Mouse (Mus musculus) urinary bladder, postnatal 4 days (tissue): ENCODE results near the gene Olfr876.
"Not testable (repeated sequence)": the region's sequence is repeated elsewhere in the genome, so short reads cannot be mapped to it uniquely, and the experiment has no call there.

Source experiments
- DNase-seq, 2 experiments: peaks; one replicate each; pipeline ENCODE4 v3.0.0; 2021 to 2022; ENCODE audit warnings: low spot score in 2 of 2

Olfr876 gene

GRCm38 (mm10) chr9:37802731-37803130 lies at the start of gene Olfr876:
Gene Olfr876 (plus strand): TSS chr9:37803031.
- DNase-seq = no peak

GRCm38 (mm10) chr9:37761728-37762127 lies 41.1 kb upstream of the Olfr876 start:
- no peak for DNase-seq

GRCm38 (mm10) chr9:37762541-37762940 lies 40.3 kb upstream of the Olfr876 start:
- no peak for DNase-seq

GRCm38 (mm10) chr9:37770661-37771060 lies 32.2 kb upstream of the Olfr876 start:
- DNase-seq = no peak

GRCm38 (mm10) chr9:37771759-37772158 lies 31.1 kb upstream of the Olfr876 start, which contains the start of gene Olfr875:
Gene Olfr875 (plus strand): TSS chr9:37771857.
- no peak for DNase-seq

GRCm38 (mm10) chr9:37782766-37783260 lies 20.0 kb upstream of the Olfr876 start:
- no peak for DNase-seq

- not testable (repeated sequence) for DNase-seq
Measured at GRCm38 (mm10) chr9:37783394-37784387, 19.1 kb upstream of the Olfr876 start.

- DNase-seq = no peak
Measured at GRCm38 (mm10) chr9:37786411-37786810, 16.4 kb upstream of the Olfr876 start.

- no peak for DNase-seq
Measured at GRCm38 (mm10) chr9:37802055-37802454, 776 bp upstream of the Olfr876 start.

- no peak for DNase-seq
Measured at GRCm38 (mm10) chr9:37807235-37807634, 4.4 kb downstream of the Olfr876 start.

- DNase-seq = no peak
Measured at GRCm38 (mm10) chr9:37808456-37808855, 5.6 kb downstream of the Olfr876 start.

GRCm38 (mm10) chr9:37808976-37809375 lies 6.1 kb downstream of the Olfr876 start:
- no peak for DNase-seq

GRCm38 (mm10) chr9:37814696-37815095 lies 11.9 kb downstream of the Olfr876 start:
- DNase-seq = no peak

- DNase-seq = no peak
Measured at GRCm38 (mm10) chr9:37829881-37830280, 27.1 kb downstream of the Olfr876 start.

- DNase-seq = no peak
Measured at GRCm38 (mm10) chr9:37833341-37833740, 30.5 kb downstream of the Olfr876 start.

- DNase-seq = no peak
Measured at GRCm38 (mm10) chr9:37849267-37849666, 46.4 kb downstream of the Olfr876 start.

GRCm38 (mm10) chr9:37853969-37854368 lies 51.1 kb downstream of the Olfr876 start, which contains the start of gene Olfr877:
Gene Olfr877 (plus strand): TSS chr9:37854269.
- DNase-seq = no peak
